Mouse (Mus musculus) limb, embryonic 14.5 days (tissue): ENCODE measurements around the gene Tm9sf2. TPM values are rescaled to one million over a fixed set of nuclear protein-coding genes. Genes with fewer than 3 reads are reported as not detected.

Source experiments
- ATAC-seq: fragments of 200-750 bp; cut with Nextera tagmentation; 2 replicates; pipeline ENCODE4 v1.8.0; 2017; ENCODE audit warnings: low read depth, moderate number of reproducible peaks, moderate TSS enrichment; ENCODE audit not compliant: low FRiP score
- DNase-seq: peaks from one replicate; pipeline ENCODE4 v3.0.0-alpha.2; 2015; ENCODE audit warnings: low spot score
- H3K27ac ChIP-seq: fragments of 300-500 bp; sonication (generic); replicated peaks from 2 replicates; pipeline ENCODE4 v1.5.1; 2014; ENCODE audit warnings: low read depth, mild to moderate bottlenecking, low read length, moderate library complexity, mixed read lengths
- H3K27me3 ChIP-seq: fragments of 300-500 bp; sonication (generic); 2 replicates; pipeline ENCODE4 v1.6.1; 2014; ENCODE audit warnings: low read length, mixed read lengths; ENCODE audit not compliant: control insufficient read depth, insufficient read depth
- H3K36me3 ChIP-seq: fragments of 300-500 bp; sonication (generic); 2 replicates; pipeline ENCODE4 v1.6.1; 2014; ENCODE audit warnings: mild to moderate bottlenecking, low read length, moderate library complexity, mixed read lengths; ENCODE audit not compliant: control insufficient read depth, insufficient read depth
- H3K4me1 ChIP-seq: fragments of 300-500 bp; sonication (generic); 2 replicates; pipeline ENCODE4 v1.6.1; 2014; ENCODE audit warnings: antibody characterized with exemption, low read length, mixed read lengths; ENCODE audit not compliant: control insufficient read depth, insufficient read depth
- H3K4me2 ChIP-seq: fragments of 300-500 bp; sonication (generic); replicated peaks from 2 replicates; pipeline ENCODE4 v1.6.1; 2014; ENCODE audit warnings: low read depth, mild to moderate bottlenecking, low read length, moderate library complexity; ENCODE audit not compliant: severe bottlenecking
- H3K4me3 ChIP-seq: fragments of 300-500 bp; sonication (generic); replicated peaks from 2 replicates; pipeline ENCODE4 v1.5.1; 2014; ENCODE audit warnings: low read length
- H3K9ac ChIP-seq: fragments of 300-500 bp; sonication (generic); 2 replicates; pipeline ENCODE4 v1.6.1; 2014; ENCODE audit warnings: mild to moderate bottlenecking, low read depth, low read length, moderate library complexity; ENCODE audit not compliant: severe bottlenecking
- H3K9me3 ChIP-seq: fragments of 300-500 bp; sonication (generic); 2 replicates; pipeline ENCODE4 v1.6.1; 2016; ENCODE audit warnings: low read length; ENCODE audit not compliant: control insufficient read depth
- POLR2A ChIP-seq: fragments of 200-500 bp; IDR thresholded peaks from 2 replicates; pipeline ENCODE4 v1.8.0; 2012; ENCODE audit warnings: inconsistent platforms, mild to moderate bottlenecking, moderate library complexity, borderline replicate concordance; ENCODE audit not compliant: insufficient read depth, insufficient read length; ENCODE audit errors: extremely low read depth
- WGBS: fragments of 180-500 bp; shearing (Covaris S2); extraction: QIAGEN DNeasy Blood & Tissue Kit; methylation state at CpG from one replicate; pipeline ENCODE4 v1.1.7; 2014; 5-methylcytosine and 5-hydroxymethylcytosine counted together
- polyA plus RNA-seq, 2 experiments: library from polyadenylated mRNA; depleted of rRNA in 1 of 2; stranded (reverse) in 1 of 2; unstranded in 1 of 2; fragments of >200 nt; fragmentation: Nextera tagmentation in 1 of 2; extraction: Ambion mirVana in 1 of 2; gene quantifications; 2 replicates each; pipeline versions ENCODE4 v1.2.1 to v1.2.3; 2012 to 2014

Tm9sf2 gene
- polyA plus RNA-seq, 2 experiments, result 92.5 to 154 TPM

DNA sequence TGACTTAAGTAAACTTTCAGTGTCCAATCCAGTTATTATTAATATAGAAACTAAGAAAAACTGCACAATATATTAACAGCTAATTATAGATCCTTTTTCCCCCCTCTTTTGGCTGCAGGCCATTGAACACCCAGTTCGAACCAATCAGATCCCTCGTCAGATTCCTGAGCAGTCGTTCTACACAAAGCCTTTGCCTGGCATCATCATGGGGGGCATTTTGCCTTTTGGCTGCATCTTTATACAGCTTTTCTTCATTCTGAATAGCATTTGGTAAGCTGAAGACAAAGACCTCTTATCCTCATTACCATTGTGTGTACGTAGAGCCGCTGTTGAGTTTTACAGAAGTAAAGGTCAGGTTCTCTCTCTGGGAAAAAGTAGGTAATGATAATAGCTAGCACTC lies 43.8 kb downstream of the Tm9sf2 start:
- 85% methylated on average over 5 of the region's 5 CpGs for WGBS
- Histone ChIP-seq H3K36me3 (peaks cover 93% of the 10 kb centered on the region), H3K4me2 (no peak overlapping the region), H3K4me1 (no peaks in the 10 kb centered on the region), H3K27me3 (no peaks in the 10 kb centered on the region), H3K9me3 (no peaks in the 10 kb centered on the region), H3K4me3 (no peak overlapping the region), H3K27ac (no peak overlapping the region), H3K9ac (no peak overlapping the region)
- ATAC-seq (no peak), DNase-seq (no peak)
- TF ChIP-seq POLR2A, result no peak

DNA sequence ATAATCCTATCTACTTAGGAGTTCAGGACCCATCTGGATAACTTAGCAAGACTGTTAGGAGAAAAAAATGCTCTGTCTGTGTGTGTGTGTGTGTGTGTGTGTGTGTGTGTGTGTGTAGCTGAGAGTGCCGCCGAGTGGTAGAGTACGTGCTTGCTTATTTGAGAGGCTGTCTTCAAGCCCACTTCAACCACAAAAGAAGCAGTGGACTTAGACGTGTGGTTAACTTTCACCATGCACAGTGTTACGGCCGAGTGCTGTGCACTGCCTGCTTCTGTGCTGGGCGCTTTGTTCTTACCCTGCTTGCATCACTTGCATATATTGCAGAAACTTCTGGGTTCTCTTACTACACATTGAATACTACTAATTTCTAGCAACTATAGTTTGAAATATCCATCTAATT lies 50.9 kb downstream of the Tm9sf2 start:
- Histone ChIP-seq H3K4me3 (no peak overlapping the region), H3K36me3 (peaks cover 61% of the 10 kb centered on the region), H3K4me1 (no peaks in the 10 kb centered on the region)

DNA sequence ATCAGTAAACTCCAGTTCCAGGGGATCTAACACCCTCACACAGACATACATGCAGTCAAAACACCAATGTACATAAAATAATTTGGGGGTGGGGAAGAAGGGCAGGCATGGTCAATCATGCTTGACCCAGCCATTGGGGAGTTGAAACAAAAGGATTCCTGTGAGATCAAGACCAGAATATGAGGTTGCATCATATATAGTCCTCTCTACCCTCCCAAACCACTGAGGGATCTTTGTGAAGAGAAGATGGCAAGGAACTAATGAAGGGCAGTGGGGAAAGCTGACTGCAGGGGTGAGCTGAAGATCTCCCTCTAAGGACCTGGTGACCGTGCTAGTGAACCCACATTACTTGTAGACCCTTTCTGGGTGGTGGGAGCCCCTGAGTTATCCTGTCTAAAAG lies 54.1 kb downstream of the Tm9sf2 start:
- Histone ChIP-seq H3K4me2 (no peak overlapping the region), H3K4me3 (no peak overlapping the region), H3K27me3 (no peaks in the 10 kb centered on the region), H3K27ac (no peak overlapping the region), H3K9ac (no peak overlapping the region), H3K36me3 (peaks cover 36% of the 10 kb centered on the region), H3K4me1 (no peaks in the 10 kb centered on the region), H3K9me3 (no peaks in the 10 kb centered on the region)
- ATAC-seq (no peak), DNase-seq (no peak)
- no peak for TF ChIP-seq POLR2A
- WGBS, result 92% methylated on average over 1 of the region's 1 CpGs

More for the DNA sequence above, 50.9 kb downstream of the Tm9sf2 start:
- no peak for TF ChIP-seq POLR2A
- H3K9me3 ChIP-seq, result no peaks in the 10 kb centered on the region
- H3K9ac ChIP-seq, result no peak overlapping the region
- ATAC-seq (no peak), DNase-seq (no peak)
- no peak overlapping the region for H3K27ac ChIP-seq
- no peaks in the 10 kb centered on the region for H3K27me3 ChIP-seq
- 76% methylated on average over 7 of the region's 7 CpGs for WGBS
- no peak overlapping the region for H3K4me2 ChIP-seq

DNA sequence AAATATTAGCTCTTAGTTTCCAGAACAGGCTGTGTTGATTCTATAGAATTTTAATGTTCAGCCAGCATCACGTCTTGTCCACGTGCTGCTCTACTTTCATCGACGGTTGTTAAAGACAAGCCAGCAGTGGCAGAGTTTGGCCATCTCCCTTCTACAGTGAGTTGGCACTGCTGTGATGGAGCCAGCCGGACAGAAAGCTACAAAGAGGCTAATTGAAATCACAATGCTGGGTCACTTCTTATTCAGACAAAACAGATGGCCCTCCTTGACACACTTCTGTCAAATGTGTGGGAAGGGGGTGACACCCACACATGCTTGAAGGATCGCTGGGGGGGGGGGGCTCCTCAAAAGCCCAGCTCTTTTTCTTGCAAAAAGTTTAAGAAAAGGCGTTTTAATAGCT lies 62.1 kb downstream of the Tm9sf2 start:
- no peak overlapping the region for H3K4me3 ChIP-seq
- WGBS, result 86% methylated on average over 7 of the region's 7 CpGs
- H3K36me3 ChIP-seq, result 0 out of 2 replicates have a peak, but pooled peaks cover 5% of the 10 kb centered on the region
- no peaks in the 10 kb centered on the region for H3K27me3 ChIP-seq
- H3K9ac ChIP-seq, result no peak overlapping the region
- DNase-seq (no peak), ATAC-seq (no peak)
- H3K27ac ChIP-seq, result no peak overlapping the region
- no peaks in the 10 kb centered on the region for H3K9me3 ChIP-seq
- H3K4me2 ChIP-seq, result no peak overlapping the region
- H3K4me1 ChIP-seq, result no peaks in the 10 kb centered on the region
- no peak for TF ChIP-seq POLR2A

DNA sequence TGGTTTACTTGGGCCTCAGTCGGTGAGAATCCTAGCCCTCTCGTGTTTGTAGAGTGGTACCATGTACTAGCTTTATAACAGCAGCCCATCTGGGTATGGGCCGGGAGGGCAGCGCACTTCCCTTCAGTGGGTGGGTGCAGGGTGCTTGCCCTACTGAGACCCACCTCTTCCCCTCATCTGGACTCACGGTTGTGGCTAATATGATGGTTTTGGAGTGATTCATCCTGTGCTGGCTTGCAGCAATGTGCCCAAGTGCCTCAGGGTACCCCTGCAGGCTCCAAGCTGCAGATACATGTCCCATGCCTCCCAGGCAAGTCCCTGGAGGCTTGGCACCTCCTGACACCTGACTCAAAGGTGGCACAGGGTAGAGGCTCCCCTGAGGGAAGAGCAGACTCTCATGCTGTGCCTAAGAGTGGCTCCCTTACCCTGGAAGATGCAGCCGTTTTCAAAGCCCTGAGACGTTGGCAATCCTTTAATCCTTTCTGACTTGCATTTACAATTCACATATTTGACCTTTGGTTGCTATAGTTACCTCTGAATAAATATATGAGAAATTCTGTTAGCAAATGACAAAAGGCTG lies 63.5 kb downstream of the Tm9sf2 start:
- ATAC-seq, result no peak
- H3K4me2 ChIP-seq, result no peak overlapping the region
- no peak overlapping the region for H3K9ac ChIP-seq
- DNase-seq, result no peak
- no peaks in the 10 kb centered on the region for H3K27me3 ChIP-seq
- no peaks in the 10 kb centered on the region for H3K9me3 ChIP-seq
- no peaks in the 10 kb centered on the region for H3K36me3 ChIP-seq
- no peaks in the 10 kb centered on the region for H3K4me1 ChIP-seq
- WGBS, result 79% methylated on average over 7 of the region's 7 CpGs
- no peak overlapping the region for H3K27ac ChIP-seq
- H3K4me3 ChIP-seq, result no peak overlapping the region
- no peak for TF ChIP-seq POLR2A

DNA sequence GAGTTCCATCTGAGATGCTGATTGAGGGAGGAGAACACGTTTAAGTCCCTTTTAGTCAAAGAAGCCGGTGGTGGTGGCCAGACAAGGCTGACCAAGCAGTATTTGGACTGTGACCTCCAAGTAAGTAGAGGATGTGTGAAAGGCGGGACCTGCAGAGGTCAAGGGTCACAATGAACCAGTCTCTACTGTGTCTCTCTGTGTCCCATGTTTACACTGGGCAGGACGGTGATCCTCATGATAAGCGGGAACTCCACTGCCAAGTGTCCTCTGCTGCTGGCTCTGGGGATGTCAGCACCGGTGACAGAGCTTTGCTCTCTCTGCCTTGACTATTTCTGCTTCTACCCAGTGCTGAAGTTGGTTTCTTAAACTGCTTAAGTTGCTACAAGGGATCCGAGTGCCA lies 64.2 kb downstream of the Tm9sf2 start:
- Histone ChIP-seq H3K9me3 (no peaks in the 10 kb centered on the region), H3K4me1 (no peaks in the 10 kb centered on the region), H3K4me3 (no peak overlapping the region), H3K4me2 (no peak overlapping the region), H3K36me3 (no peaks in the 10 kb centered on the region), H3K27me3 (no peaks in the 10 kb centered on the region), H3K9ac (no peak overlapping the region), H3K27ac (no peak overlapping the region)
- TF ChIP-seq POLR2A, result no peak
- WGBS, result 87% methylated on average over 7 of the region's 7 CpGs
- ATAC-seq (no peak), DNase-seq (no peak)
